Mouse (Mus musculus): ENCODE data around the gene Stx1b.

- TF ChIP-seq CTCF (IDR thresholded peaks at IDR 0.05; ENCODE audit: borderline replicate concordance, insufficient read depth, low read length), result no peak
- no peak for TF ChIP-seq POLR2A (IDR thresholded peaks at IDR 0.05; ENCODE audit: low read depth, low read length)
Measured at GRCm38 (mm10) chr7:127765756-127766155, 58.6 kb downstream of the Stx1b start.
